Mouse (Mus musculus) cerebellum, adult 8-10 months (tissue): ENCODE measurements at regions not wholly inside any gene's neighbourhood (a gene's known extent, or its start where the extent isn't known, plus 50 kb on each side); places are given as distances from the start of the nearest gene placed in this dataset.

ENCODE experiments used
- DNase-seq: peaks from one replicate; pipeline ENCODE4 v3.0.0; 2022

- DNase-seq = no peak
Measured at GRCm38 (mm10) chr13:46222031-46222430, 51.5 kb upstream of the Stmnd1 start.

- DNase-seq = peak; percentile 74
Measured at GRCm38 (mm10) chr13:46218101-46218701, 55.3 kb upstream of the Stmnd1 start.

GRCm38 (mm10) chr13:46216954-46217838 is 56.3 kb upstream of the Stmnd1 start:
- DNase-seq = no peak

- DNase-seq = no peak
Measured at GRCm38 (mm10) chr13:46203551-46203950, 70.0 kb upstream of the Stmnd1 start.

GRCm38 (mm10) chr13:46202586-46202985 is 70.9 kb upstream of the Stmnd1 start:
- DNase-seq = no peak

GRCm38 (mm10) chr13:46201029-46201599 is 72.4 kb upstream of the Stmnd1 start:
- DNase-seq = no peak

- DNase-seq = no peak
Measured at GRCm38 (mm10) chr13:46193131-46193530, 80.4 kb upstream of the Stmnd1 start.

GRCm38 (mm10) chr13:46189726-46190125 is 83.8 kb upstream of the Stmnd1 start:
- no peak for DNase-seq

- DNase-seq = no peak
Measured at GRCm38 (mm10) chr13:46182851-46183250, 90.7 kb upstream of the Stmnd1 start.

- DNase-seq = no peak
Measured at GRCm38 (mm10) chr13:46180606-46181133, 92.9 kb upstream of the Stmnd1 start.

GRCm38 (mm10) chr13:46179916-46180315 is 93.6 kb upstream of the Stmnd1 start:
- no peak for DNase-seq

- DNase-seq = no peak
Measured at GRCm38 (mm10) chr13:46173103-46173502, 100.4 kb upstream of the Stmnd1 start.

- DNase-seq = peak; percentile 79
Measured at GRCm38 (mm10) chr13:46162025-46162374, 111.5 kb upstream of the Stmnd1 start.

GRCm38 (mm10) chr13:46161261-46162024 is 112.1 kb upstream of the Stmnd1 start:
- no peak for DNase-seq

- no peak for DNase-seq
Measured at GRCm38 (mm10) chr13:46159354-46159753, 114.2 kb upstream of the Stmnd1 start.

- no peak for DNase-seq
Measured at GRCm38 (mm10) chr13:46153282-46154260, 120.0 kb upstream of the Stmnd1 start.

- no peak for DNase-seq
Measured at GRCm38 (mm10) chr13:46140006-46140405, 133.5 kb upstream of the Stmnd1 start.

- no peak for DNase-seq
Measured at GRCm38 (mm10) chr13:46139251-46139650, 134.3 kb upstream of the Stmnd1 start.

GRCm38 (mm10) chr13:46135411-46135810 is 138.1 kb upstream of the Stmnd1 start:
- DNase-seq = no peak

- DNase-seq = no peak
Measured at GRCm38 (mm10) chr13:46129236-46129855, 144.2 kb upstream of the Stmnd1 start.

- DNase-seq = no peak
Measured at GRCm38 (mm10) chr13:46123446-46123845, 150.1 kb upstream of the Stmnd1 start.
